Mouse (Mus musculus) liver, postnatal 0 days (tissue): ENCODE measurements around the gene Olfr504.
"Not testable (repeated sequence)": the region's sequence is repeated elsewhere in the genome, so short reads cannot be mapped to it uniquely, and the experiment has no call there.

ENCODE experiments used
- CTCF ChIP-seq: sonication (generic); IDR thresholded peaks from 2 replicates; pipeline ENCODE4 v1.5.1; 2016; ENCODE audit warnings: antibody characterized with exemption, low read depth
- EP300 ChIP-seq: IDR thresholded peaks from 2 replicates; pipeline ENCODE4 v1.6.1; 2016; ENCODE audit warnings: antibody characterized with exemption, low read depth, mild to moderate bottlenecking

- TF ChIP-seq CTCF, EP300: not testable (repeated sequence)
These were observed 36.3 kb upstream of the Olfr504 start for GRCm38 (mm10) chr7:108601916-108602315.
